Mouse (Mus musculus) T-cell, adult 2 months (primary cell): Measurements from ENCODE around the gene Rtn2.

Experiments used
- DNase-seq: peaks from one replicate; pipeline ENCODE4 v3.0.0; 2022; ENCODE audit warnings: low spot score

Gene Rtn2

DNA sequence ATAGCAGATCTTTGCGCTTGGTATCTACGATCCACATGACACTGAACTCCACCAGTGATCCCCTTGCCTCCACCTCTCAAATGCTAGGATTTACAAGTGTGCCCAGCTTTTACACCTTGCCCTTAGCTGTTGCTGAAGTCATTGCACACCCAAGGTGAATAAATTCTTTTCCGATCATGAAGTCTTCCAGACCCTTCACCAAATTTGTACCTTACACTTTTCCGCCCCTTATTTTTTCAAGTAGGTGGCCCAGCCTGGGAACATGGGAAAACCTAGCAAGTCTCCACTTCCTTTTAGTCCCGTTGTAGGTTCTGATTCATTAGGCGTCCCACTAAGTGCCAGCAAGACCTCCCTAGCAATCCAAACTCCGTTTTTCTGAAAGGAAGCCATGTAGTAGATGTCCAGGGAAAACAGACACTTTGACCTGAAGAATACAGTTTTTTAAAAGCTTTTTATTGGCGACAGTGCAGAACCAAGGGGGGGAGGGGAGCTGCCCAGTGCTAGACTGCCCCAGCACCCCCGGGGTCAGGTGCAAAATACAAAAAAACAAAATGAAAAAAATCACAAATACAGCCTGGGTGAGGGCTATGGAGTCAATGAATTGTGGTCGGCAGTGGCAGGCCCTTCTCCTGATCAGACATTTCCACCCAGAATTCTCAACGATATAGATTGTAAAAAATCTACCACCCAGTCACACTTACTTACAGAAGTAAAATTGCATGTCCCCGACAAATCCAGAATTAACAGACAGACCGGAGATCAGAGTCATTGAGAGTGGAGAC, 20.0 kb downstream of the Rtn2 start:
- no peak for DNase-seq

DNA sequence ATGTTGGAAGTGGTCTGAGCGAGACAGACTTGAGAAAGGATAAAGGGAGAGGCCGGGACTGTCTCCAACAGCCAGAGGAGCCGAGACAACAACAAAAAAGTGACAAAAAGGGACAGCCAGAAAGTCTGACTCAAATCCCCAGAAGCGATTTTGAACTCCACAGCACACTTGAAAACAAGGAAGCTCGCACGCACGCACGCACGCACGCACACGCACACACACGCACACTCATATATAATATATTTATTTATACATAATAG, 20.6 kb downstream of the Rtn2 start:
- DNase-seq = no peak

DNA sequence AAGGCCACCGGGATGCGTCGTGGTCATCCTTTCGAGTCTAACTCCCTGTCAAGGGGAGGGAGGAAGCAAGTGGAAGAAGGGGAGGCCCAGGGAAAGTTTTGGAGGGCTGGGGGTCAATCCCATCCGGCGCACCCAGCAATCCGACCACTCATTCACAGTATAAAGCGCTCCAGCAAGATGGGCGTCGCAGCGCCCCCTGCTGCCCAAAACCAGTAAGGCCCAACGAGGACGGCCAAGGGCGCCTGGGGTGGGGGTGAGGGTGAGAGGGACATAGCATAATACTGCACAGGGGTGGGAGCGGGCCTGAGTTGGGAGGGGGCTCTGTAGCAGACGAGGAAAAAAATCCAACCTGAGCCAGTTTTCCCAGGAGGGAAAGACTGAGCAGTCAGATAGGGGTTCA, 21.3 kb downstream of the Rtn2 start:
- peak; percentile 81 for DNase-seq

DNA sequence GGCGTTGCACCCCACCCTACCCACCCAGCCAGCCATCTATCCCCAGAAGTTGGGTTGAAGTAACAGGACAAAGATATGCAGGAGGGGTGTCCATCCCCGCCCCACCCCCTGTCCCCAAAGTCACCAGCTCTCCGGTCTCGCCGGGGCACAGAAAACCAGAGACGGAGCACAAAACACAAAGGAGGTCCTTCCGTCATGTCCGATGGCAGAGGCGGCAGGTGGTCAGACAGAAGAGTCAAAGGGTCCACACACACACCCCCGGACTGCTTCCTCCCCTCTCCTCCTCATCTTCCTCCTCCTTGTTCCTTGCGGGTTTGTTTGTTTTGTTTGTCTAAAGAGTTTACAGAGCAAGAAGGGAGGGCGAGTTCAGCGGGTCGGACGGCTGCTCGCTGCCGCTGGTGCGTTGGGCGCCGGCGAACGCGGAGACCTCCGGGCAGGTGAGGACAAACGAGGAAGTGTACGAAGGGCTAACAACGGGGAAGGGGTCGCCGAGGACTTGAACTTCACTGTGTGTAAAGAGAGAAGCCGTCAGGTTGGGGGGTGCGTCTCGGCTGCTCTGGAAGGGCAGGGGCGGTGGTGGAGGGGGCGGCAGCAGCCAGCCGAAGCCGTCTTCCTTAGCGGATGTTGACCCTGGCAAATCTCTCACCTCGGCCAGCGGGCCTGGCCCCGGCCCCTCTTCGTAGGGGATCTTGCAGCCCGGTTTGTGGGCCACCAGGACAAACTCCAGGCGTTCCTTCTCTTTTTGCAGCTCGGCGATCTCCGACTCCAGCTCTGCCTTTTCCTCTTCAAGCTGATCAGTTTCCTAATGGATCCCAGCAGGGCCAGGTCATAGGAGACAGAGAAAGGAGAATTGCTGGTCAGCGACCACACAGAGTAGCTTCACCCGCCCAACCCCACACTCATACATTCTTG, 22.3 kb downstream of the Rtn2 start:
- no peak for DNase-seq

DNA sequence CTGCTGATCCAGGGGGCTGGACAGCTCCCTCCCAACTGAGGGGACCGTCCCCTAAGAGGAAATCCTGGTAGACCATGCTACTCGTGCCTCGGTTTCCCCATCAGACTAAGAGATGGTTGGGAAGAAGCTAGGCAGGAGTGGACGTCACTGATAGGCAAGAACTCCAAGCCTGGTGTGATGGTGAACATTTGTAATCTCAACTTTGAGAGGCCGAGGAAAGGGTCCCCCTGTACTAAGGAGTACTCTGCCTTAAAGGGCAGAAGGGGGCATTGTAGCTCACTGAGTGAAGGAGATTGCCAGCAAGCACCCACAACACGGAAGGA, 22.9 kb downstream of the Rtn2 start:
- no peak for DNase-seq

DNA sequence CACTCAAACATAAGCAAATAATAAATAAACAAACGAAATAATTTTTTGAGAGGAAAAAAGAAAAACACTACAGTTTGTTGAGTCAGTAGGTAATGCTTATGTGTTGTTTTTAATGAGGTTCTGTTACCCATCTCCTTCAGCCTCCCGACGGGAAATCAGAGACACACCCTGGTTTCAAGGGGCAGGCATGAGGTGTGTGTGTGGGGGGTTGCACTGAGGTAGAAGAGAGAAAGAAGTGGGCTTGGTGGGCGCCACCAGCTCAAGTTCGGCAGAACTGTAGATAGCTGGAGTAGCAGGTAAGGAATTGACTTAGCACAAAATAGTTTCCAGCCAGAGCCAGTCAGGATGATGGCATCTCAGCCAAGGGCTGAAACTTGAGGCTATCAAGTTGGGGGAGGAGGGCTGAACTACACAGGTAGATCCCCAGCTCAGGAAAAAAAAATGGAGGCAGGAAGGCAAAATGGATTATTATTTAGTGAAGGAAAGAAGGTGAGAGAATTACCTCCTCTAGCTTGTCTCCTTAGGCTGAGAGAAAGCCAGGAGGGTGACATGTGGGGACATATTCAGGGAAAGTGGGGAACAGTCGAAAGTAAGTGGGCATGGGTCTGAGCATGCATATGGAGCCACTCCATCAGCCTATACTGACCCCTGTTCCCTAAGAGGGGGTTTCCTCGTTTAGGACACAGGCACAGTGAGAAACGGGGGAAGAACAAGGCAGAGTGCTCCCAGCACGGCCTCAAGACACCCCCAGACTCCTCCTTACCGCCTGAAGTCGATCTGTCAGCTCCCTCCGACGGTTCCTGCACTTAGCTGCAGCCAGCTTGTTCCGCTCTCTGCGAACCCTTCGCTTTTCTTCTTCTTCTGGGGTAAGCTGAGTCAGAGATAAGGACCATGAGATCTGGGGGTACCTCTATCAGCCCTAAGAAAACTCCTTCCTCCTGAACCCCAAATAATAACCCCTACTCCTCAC, 23.7 kb downstream of the Rtn2 start:
- no peak for DNase-seq

DNA sequence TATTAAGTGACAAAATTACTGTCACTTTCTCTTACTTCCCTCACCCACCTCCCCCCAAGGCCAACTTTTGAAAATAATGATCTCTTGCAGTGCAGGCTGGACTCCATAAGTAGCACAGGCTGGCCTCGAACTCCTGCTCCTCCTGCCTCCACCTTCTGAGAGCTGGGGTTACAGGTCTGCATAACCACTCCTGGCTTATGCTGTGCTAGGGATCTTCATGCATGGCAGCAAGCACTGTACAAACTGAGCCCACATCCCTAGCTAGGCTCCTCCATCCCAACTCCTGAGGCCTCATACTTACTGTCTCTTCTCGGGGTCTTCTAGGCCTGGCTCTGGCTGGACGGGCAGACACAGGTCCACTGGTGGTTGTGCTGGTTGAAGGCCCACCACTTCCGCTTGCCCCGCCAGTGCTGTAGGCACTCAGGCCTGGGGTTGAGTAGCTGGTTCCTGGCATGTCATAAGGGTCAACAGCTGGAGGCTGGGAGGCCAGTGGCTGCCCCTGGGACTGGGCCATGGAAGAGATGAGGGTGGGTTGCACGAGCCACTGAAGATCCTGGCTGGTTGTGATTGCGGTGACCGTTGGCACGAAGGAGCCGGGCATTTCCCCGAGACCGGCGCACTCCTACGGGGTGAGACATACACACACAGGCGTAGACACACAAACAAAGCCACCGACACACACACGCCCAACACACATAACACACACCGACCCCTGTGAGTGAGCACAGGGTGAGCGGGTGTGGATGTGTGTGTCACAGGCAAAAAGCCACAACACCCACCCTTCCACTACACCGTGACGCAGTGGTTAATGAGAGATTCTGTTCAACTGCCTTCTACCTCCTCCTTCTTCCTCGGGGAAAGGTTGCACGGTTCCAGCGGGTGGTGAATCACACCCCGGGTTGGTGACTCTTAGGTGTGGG, 24.7 kb downstream of the Rtn2 start:
- DNase-seq = no peak

DNA sequence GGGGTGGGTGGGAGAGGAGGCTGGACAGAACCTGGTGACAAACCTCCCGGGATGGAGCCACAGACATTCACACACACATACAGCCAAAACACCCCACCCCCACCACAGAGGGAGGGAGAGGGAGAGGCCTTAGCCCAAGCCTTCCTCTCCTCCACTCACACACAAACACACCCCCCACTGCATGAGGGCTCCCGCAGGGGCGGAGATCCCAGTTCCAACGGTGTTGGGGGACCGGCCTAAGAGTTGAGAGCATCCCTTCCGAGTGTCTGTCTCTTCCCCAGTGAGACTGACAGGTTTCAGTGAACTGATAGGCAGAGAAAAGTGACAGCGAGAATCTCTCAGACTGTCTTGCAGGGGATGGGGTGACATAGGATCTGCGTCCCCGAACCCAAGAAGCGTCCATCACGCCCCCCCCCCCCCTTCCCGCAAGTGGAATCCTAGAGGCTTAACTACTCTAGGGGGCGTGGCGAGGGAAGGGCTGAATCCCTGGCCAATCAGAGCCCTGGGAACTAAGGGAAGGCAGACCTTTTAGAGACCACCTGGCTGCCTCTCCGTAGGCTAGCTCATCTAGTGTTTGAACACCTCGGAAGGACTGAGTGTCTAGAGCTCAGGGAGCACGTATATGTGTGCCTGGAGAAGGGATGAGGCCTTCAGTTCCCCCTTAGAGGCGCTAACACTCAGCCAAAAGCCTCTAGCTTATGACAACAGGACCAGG, 25.5 kb downstream of the Rtn2 start:
- peak; percentile 54 for DNase-seq

DNA sequence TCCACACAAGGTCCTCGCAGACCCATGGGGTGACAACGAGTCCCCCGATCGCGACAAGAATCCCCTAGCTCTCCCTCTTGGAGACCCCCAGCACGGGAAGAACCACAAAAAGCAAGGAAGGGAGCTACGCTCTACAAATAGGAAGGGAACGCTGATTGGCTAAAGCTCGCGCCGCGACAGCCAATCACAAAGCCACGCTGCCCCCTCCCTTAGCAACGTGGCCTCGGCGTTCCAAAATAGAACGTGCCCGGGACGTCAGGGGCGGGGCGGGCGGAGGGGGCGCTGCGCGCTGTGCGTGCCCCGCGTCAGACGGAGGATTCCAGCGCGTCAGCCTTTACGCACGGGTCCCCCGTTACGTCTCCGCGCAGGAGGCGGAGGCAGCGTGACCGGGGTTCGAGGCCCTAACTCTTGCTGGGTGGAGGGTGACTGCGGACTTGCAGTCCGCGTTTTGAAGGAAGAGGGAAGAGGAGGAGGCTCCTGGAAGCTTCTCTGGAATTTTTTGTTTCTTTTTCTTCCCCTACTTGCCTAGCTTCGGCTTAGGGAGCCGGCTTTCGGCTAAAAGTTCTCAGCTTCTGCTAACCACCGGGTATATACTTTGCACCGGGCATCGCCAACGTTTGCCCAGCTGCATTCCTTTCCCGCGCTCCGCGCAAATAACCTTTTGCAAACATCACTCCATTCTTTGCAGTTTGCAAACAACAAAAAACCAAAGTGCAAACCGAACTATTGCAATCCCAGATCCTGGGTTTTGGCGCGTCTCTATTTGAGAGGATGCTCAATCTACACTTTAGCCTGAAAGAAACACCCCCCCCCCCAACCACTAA, 26.2 kb downstream of the Rtn2 start:
- peak; percentile 95 for DNase-seq

DNA sequence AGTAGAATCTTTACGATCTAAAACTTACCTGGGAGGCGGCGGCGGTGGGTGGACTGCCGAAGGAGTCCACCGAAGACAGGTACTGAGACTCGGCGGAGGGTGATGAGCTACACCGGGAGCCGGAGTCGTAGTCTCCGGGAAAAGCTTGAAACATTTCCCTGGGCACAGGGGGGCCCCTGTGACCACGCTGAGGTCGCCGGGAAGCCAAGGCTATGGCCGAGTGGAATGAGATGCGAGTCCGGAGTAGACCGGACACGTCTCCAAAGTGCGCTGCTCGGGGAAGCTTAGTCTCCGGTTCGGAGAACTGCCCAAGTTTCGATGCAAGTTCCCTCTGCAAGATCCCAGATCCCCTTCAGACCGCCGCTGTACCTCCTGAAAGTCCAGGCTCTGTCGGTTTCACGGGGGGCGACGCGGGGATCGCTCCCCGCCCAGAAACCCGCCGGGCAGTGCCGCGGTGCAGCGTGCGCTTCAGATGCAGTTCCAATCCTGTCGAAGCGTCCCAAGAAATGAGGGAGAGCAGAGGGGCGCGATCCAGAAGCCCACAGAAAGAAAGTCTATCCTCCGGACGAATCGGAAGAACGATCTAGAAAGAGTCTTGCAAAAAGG, 27.0 kb downstream of the Rtn2 start:
- no peak for DNase-seq

DNA sequence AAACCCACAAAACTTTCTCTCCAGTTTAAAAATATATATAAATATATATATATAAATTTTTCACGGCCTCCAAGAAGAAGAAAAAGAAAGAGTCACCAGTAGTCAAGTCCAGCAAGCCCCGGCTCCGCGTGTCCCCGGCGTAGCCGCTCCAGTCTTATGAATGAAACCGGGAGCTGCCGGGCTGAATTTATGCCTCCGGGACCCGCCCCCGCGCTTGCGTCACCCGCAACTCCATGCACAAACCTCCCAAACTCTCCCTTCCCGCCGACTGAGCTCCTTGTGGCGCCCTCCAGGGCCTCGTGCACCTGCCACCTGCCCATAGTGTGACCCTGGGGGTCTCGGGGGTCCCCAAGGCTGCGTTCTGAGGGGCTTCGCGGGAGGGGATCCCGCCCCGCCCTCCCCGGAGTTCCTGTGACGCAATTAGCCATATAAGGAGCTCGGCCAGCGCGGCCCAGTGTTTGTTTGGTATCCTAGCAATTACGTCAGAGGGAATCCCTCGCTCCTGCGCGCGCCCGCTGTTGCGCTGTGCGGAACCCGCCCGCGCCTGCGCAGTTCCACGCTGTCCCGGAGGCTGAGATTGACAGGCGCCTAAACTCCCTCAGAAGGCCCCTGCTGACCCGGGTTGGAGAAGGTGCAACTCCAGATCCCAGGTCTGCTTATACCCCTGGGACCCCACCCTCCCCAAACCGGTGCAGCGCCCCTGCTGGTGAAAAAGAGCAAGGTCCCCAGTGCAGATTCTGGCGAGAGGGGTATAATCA, 27.6 kb downstream of the Rtn2 start, which contains the start of gene Fosb:
Gene Fosb (minus strand): TSS at position 168 of the 758 bp plus-strand sequence.
- peak; percentile 95 for DNase-seq

DNA sequence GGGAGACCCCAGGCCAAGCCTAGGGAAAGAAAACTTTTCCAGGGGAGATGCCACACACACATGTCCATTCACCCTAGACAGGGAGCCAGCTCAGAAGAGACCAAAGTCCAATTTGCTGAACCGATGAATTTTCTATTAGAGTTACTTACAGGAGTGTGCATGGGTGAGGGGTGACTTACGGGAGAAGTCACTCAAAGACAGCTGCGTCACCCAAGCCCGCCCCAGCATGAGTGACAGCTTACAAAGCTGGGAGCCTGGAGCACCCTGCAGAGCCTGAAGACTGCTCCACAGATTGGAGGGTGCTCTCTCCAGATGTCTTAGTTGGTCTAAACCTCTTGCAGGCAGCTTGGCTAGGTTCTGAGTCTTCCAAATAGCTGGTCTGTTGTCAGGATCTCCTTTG, 29.6 kb downstream of the Rtn2 start:
- no peak for DNase-seq

DNA sequence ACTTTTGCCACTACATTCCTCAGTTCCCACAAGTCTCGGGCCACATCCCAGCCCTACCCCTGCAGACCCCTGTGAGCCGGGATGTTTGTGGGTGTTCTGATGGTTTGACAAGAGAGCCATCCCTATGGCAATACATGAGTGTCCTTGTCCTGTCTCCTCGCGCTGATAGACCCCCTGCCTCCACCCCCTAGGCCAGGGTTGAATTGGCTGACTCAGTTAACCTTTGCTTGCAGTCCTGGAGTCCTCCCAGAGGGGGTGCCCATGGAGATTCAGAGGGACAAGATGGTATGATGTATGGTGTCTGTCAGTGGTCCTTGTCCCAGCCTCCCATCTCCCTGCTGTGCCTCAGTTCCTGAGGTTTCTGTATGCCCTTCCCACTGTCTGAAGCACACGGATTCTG, 31.6 kb downstream of the Rtn2 start:
- DNase-seq = no peak

DNA sequence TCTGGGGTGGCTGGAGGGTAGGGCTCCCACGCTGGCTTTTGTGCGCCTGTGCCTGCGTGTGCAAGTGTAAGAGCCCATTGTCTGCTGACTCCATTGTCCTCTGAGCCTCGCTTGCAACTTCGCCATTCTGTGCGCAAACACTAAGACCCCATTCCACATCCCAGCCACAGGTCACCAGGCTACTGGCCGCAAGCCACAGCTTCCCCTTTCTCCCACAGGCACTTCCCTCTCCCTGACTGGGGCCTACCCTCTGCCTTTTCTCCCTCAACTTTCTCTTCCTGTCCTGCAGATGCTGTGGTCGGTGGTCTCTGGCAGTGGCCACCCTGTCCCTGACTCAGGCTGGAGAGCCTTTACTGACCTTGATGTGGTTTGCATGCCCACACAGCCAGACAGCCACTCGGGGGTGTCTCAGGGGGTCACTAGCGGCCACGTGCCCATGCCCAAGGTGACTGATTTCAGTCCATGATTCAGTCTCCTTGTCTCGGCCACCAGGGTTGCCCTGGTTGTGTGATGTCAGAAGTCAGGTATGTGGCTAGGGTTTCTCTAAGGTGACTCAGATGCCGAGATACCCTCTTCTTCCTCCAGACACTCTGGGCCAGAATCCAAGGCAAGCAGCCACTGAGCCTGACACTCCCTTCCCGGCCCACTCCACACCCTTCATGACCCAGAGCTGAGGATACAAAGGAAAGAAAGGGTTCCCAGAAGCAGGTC, 34.2 kb downstream of the Rtn2 start:
- no peak for DNase-seq

DNA sequence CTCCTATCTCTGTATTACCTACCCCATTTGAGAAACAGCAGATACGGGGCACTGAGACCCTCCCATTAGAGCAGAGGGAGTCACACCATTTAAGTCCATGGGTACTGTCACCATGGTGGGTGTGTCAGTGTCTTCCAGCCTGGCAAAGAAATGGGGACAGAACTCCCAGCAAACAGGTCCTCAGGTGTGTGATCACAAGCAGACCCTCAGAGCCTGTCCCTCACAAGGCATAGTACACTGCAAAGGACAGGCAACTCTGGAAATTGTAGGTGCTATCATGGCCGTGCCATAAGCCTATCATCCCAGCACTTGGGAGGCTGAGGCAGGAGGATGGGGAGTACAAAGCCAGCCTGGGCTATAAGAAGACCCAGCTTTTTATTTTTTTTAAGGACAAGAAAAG, 35.8 kb downstream of the Rtn2 start:
- DNase-seq = no peak

DNA sequence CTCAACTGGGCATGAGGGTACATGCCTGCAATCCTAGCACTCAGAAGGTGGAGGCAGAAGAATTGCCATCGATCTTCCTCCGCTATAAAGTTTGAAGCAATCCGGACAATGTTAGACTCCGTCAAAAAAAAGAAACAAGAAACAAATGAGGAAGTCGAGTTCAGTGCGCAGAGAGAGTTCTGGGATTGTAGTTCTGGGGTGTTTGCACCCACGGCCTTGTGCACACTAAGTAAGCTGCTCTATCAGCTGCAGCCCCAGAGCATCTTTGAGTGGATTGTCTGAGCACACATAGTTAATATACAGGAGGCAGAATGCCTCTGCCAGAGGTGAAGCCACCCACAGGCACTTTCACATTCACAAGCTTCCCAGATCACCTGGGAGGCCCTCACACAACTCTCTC, 36.3 kb downstream of the Rtn2 start:
- no peak for DNase-seq

DNA sequence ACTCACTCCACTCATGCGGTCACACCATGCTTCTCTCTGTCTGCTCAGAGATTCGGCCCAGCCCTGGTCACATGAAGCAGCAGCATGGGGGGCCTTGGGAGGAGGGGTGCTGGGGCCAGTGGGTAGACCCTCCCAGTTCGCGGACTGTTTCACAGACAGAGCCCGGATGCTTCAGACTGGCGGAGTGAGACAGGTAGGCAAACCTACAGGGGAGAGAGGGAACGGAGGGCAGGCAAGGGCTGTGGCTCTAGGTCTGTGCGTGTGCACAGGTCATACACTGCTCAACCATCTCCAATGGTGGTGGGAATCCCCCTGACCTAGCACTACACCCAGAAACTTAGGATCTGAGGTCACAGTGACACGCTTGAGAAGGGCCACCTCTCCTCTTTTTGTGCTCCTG, 37.0 kb downstream of the Rtn2 start:
- DNase-seq = peak; percentile 68

DNA sequence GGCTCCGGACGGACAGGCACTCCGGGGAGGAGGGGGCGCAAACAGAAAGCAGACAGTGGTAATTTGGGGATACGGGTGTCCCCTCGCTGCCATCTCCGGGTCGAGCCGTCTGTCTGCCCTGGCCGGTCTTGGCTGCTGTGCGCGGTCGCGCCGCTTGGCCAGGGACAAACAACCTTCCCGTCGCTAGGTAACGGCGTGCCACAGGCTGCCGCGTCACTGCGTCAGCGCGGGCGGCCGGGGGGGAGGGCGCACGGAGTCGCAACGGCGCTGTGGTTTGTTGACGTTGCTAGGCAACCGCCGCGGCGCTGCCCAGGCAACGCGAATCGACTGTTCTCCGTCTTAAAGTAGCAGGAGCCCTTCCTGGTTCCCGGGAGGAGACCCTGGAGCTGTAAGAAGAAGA, 37.5 kb downstream of the Rtn2 start:
- peak; percentile 93 for DNase-seq
